Mouse (Mus musculus): ENCODE measurements around the gene Dnajc5.
"Not testable (repeated sequence)": the region's sequence is repeated elsewhere in the genome, so short reads cannot be mapped to it uniquely, and the experiment has no call there.

Gene Dnajc5

GRCm38 (mm10) chr2:181520118-181520935, at the start of gene Dnajc5:
TSS of gene Dnajc5 (plus strand) at chr2:181520485.
- peak; percentile 94 to 98 for DNase-seq (ENCODE audit: low spot score in 2 of 2)

GRCm38 (mm10) chr2:181471246-181471645, 49.0 kb upstream of the Dnajc5 start:
- DNase-seq (ENCODE audit: low spot score in 2 of 2): no peak

DNA sequence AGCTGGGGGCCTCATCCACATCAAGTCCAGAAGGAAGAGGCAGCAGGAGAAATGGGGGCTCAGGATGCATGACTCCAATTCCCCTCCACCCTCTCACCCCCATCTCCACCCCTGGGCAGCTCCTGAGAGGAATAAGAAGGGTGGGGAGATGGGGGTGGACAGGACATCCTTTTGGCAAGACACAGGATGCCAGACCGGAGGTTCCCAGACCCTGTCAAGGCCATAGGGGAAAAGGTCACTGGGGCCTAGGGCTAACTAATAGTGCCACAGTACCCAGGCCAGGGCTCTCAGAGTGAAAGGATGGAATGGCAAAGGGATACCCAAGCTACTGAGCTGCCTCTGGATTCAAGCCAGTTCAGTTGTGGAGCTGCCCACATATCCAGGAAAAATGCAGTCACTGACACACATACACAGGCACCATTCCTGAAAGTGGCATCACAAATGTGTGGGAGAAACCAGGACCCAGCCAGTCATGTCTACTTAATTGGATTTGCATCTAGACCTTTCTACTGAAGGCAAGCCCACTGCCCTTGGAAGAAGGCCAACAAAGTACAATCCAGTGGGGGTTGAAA, 47.9 kb upstream of the Dnajc5 start:
- DNase-seq (ENCODE audit: low spot score in 2 of 2): no peak

DNA sequence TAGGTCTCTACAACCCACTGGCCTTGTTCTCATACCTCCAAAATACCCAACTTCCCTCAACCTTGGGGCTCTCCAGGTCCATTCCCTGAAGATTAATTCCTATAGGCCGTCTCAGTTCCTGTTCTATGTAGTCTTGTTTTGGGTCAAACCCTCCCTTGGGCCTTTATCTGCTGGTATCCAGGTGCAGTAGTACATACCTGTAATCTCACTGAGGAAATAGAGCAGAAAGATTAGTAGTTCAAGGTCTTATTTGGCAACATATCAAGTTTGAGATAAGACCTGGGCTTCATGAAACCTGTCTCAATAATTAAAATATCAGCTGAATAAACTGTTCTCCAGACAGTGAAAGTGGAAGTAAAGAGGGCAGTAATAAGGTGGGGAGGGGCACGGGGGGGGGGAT, 37.2 kb upstream of the Dnajc5 start:
- DNase-seq (ENCODE audit: low spot score in 2 of 2): no peak

- peak; percentile 34 to 52 for DNase-seq (ENCODE audit: low spot score in 2 of 2)
These were observed 36.5 kb upstream of the Dnajc5 start for GRCm38 (mm10) chr2:181483562-181484318.

GRCm38 (mm10) chr2:181484456-181485233, 35.6 kb upstream of the Dnajc5 start:
- no peak for DNase-seq (ENCODE audit: low spot score in 2 of 2)

- DNase-seq (ENCODE audit: low spot score in 2 of 2): no peak
These were observed 34.5 kb upstream of the Dnajc5 start for GRCm38 (mm10) chr2:181485741-181486140.

DNA sequence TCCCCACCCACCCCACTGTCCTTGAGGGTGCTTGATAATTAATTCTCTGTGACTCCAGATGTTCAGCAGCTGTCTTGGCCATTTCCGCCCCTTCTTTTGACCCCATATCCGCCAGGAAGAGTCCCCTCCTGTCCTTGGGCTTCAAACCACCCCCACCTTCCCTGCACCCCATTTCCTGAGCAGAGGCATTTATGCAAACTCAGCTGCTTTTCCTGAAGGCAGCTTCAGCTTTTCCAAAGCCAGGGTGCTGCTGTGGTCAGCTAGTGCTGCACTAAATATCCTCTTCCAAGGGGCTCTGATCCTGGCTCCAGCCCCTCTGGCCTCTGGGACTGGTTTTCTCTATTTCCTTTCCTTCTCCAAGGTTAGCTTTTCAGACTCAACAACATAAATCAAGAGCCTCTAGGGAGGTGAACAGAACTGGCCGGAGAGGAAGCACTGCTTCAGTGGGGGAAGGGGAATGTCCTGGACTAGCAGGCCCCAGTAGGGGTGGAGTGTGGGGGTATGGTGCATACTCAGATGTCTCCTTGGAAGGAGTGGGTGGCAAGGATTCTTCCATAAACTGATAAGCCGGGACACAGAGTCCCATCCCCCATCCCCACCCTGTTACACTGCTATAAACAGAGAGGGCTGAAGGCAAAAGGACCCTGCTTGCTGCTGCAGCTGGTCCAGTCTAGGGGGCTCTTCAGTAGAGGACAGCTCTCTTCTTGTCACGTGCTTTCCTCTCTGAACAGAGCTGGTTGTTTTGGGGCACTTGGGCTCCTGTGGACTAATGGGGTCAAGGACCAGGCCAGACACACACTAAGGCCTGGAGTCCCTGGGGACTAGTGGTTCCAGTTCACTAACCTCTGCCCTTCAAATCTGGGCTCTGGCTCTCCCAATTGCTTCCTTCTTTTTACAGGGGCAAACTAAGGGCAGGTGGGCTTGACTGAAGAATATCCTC, 32.7 kb upstream of the Dnajc5 start:
- no peak for DNase-seq (ENCODE audit: low spot score in 2 of 2)

GRCm38 (mm10) chr2:181491432-181492205, 28.7 kb upstream of the Dnajc5 start:
- peak; percentile 71 to 88 for DNase-seq (ENCODE audit: low spot score in 2 of 2)

DNA sequence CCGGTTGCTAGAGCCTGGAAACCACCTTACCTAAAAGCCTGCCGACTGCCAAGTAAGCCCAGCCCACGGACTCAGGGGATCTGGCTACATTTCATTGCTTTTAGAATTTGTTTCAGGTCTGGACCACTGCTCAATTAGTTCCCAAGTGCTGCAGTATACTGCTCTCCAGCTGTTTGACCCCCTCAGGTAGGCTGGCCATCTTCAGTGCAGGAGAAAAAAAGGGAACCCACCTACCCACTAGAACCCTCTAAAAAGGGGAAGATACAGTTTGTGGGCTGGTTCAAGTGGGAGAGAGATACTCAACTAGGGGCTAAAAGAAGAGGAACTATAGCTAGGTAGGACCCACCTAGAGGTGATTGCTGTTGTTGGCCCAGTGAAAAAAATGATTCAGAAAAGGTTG, 28.1 kb upstream of the Dnajc5 start:
- no peak for DNase-seq (ENCODE audit: low spot score in 2 of 2)

GRCm38 (mm10) chr2:181493156-181493927, 26.9 kb upstream of the Dnajc5 start, which contains the start of gene Abhd16b:
TSS of gene Abhd16b (plus strand) at chr2:181493206.
- no peak for DNase-seq (ENCODE audit: low spot score in 2 of 2)

DNA sequence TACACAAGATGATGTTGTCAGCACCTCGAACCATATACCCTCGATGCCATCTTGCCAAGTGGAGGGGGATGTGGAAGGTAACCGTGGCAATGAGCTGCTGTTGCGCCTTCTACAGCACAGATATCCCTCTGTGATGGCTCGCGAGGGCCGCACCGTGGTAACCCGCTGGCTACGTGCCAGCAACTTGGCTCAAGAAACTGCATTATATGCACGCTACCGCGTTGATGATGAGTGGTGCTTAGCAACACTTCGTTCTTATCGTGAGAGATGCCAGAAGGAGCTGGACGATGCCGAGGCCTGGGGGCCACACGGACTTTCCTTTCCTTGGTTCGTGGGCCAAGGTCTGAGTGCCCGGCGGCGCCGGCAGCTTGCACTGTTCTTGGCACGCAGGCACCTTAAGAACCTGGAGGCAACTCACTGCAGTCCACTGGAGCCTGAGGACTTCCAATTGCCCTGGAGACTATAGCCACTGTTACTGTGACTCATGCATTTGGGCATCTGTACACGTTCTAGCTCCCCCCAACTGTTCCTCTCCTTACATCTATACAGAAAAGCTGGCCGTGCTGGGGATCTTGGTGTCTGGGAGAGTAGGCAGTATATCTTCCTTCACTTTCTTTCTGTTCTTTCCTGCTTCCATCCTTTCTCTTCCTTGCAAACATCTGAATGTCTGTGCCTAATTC, 25.9 kb upstream of the Dnajc5 start:
- DNase-seq (ENCODE audit: low spot score in 2 of 2): no peak

DNA sequence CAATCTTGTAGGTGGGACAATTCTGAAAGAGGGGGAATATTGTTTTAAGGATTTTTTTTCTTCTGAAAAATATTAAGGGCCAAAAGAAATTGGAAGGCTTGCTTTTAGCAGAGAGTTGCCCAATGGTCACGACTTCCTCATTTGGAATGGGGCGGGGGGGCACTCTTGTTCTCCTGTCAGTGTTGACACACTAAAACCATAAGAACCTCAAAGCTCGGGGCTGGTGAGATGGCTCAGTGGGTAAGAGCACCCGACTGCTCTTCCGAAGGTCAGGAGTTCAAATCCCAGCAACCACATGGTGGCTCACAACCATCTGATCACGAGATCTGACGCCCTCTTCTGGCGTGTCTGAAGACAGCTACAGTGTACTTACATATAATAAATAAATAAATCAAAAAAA, 24.4 kb upstream of the Dnajc5 start:
- not testable (repeated sequence) for DNase-seq (ENCODE audit: low spot score in 2 of 2)

DNA sequence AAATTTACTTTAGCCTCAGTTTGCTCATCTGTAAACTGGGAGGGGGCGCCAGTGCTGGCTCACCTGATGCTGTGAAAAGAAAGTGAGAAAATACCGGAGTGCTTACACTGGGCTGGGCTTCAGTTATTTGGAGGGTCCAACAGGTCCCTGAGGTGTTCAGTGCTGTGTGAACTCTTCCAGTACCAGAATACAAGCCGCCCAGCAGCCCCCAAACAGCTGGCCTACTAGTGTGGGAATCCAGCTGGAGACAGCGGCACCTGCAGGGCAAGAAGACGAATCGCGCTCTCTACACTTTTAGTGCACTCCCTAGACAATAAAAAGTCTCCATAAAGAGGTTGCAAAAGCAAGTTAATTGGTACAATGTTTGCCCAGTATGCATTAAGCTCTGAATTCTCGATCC, 24.0 kb upstream of the Dnajc5 start:
- DNase-seq (ENCODE audit: low spot score in 2 of 2): peak; percentile 52 to 83

- peak; percentile 80 to 95 for DNase-seq (ENCODE audit: low spot score in 2 of 2)
These were observed 23.3 kb upstream of the Dnajc5 start, which contains the start of gene Tpd52l2 for GRCm38 (mm10) chr2:181496831-181497547. TSS of gene Tpd52l2 (plus strand) at chr2:181497142.

GRCm38 (mm10) chr2:181497548-181497875, 22.8 kb upstream of the Dnajc5 start:
- peak; percentile 66 to 81 for DNase-seq (ENCODE audit: low spot score in 2 of 2)

- no peak for DNase-seq (ENCODE audit: low spot score in 2 of 2)
These were observed 21.6 kb upstream of the Dnajc5 start for GRCm38 (mm10) chr2:181498644-181499043.

GRCm38 (mm10) chr2:181509191-181509590, 11.1 kb upstream of the Dnajc5 start:
- DNase-seq (ENCODE audit: low spot score in 2 of 2): no peak
